Mouse (Mus musculus) ES-E14 (cell line): ENCODE results near the gene Kndc1. TPM values are rescaled to one million over a fixed set of nuclear protein-coding genes. Genes with fewer than 3 reads are reported as not detected.

ENCODE experiments used
- DNase-seq: peaks from one replicate; pipeline ENCODE4 v3.0.0-alpha.2; 2013; ENCODE audit warnings: low read depth, low spot score
- H3K27ac ChIP-seq: 2 replicates; pipeline ENCODE4 v1.5.1; 2012; ENCODE audit warnings: low read depth, mild to moderate bottlenecking, low read length, moderate library complexity, mixed read lengths; ENCODE audit not compliant: poor library complexity, insufficient read depth, severe bottlenecking
- H3K36me3 ChIP-seq: 2 replicates; pipeline ENCODE4 v1.6.1; 2012; ENCODE audit warnings: mild to moderate bottlenecking, low read length, moderate library complexity, mixed read lengths; ENCODE audit not compliant: control insufficient read depth, poor library complexity, insufficient read depth, severe bottlenecking
- H3K4me1 ChIP-seq, 2 experiments: fragments of 150-350 bp in 1 of 2; sonication (generic) in 1 of 2; 2 replicates each; pipeline ENCODE4 v1.6.1; 2012; ENCODE audit warnings: low read length in 2 of 2, mild to moderate bottlenecking in 1 of 2, mixed read lengths in 1 of 2; ENCODE audit not compliant: control insufficient read depth in 2 of 2, insufficient read depth in 2 of 2, poor library complexity in 1 of 2
- H3K4me3 ChIP-seq, 2 experiments: fragments of 150-350 bp in 1 of 2; sonication (generic) in 1 of 2; 2 replicates each; pipeline ENCODE4 v1.5.1; 2012; ENCODE audit warnings: low read length in 2 of 2, low read depth in 1 of 2, mild to moderate bottlenecking in 1 of 2, mixed read lengths in 1 of 2; ENCODE audit not compliant: insufficient read depth in 1 of 2, poor library complexity in 1 of 2, severe bottlenecking in 1 of 2
- H3K9ac ChIP-seq: 2 replicates; pipeline ENCODE4 v1.6.1; 2012; ENCODE audit warnings: low read depth, mild to moderate bottlenecking, low read length, mixed read lengths; ENCODE audit not compliant: poor library complexity, insufficient read depth, severe bottlenecking
- H3K9me3 ChIP-seq: fragments of 150-350 bp; sonication (generic); 2 replicates; pipeline ENCODE4 v1.6.1; 2012; ENCODE audit warnings: low read depth, mild to moderate bottlenecking, low read length; ENCODE audit not compliant: control insufficient read depth, insufficient read depth
- CHD2 ChIP-seq: IDR thresholded peaks from 2 replicates; pipeline ENCODE4 v1.6.1; 2014; ENCODE audit warnings: mild to moderate bottlenecking, low read depth, low read length, inconsistent platforms
- HCFC1 ChIP-seq: IDR thresholded peaks from 2 replicates; pipeline ENCODE4 v1.6.1; 2012; ENCODE audit warnings: low read length, inconsistent platforms, borderline replicate concordance; ENCODE audit not compliant: insufficient read depth
- MAFK ChIP-seq: IDR thresholded peaks from 2 replicates; pipeline ENCODE4 v1.6.1; 2014; ENCODE audit warnings: mild to moderate bottlenecking, low read depth, low read length, inconsistent platforms; ENCODE audit not compliant: insufficient read depth
- ZC3H11A ChIP-seq: IDR thresholded peaks from 2 replicates; pipeline ENCODE4 v1.6.1; 2012; ENCODE audit warnings: low read depth, mild to moderate bottlenecking, inconsistent platforms, low read length, borderline replicate concordance
- ZNF384 ChIP-seq: IDR thresholded peaks from 2 replicates; pipeline ENCODE4 v1.6.1; 2012; ENCODE audit warnings: low read depth, low read length, inconsistent platforms
- in situ Hi-C, 2 experiments: fragments of 600-800 bp; cut with MboI; formaldehyde crosslinking; loops; one replicate each; pipeline ENCODE4 v1.15.1; 2025; ENCODE audit warnings: low sequenced_read_pairs in 2 of 2, inconsistent platforms in 1 of 2; ENCODE audit not compliant: unreplicated experiment in 2 of 2
- total RNA-seq: library from RNA; depleted of rRNA; stranded (reverse); fragments of 300-350 nt; gene quantifications from 2 replicates; pipeline ENCODE4 v1.2.3, GENCODE M21; 2012

Kndc1 gene
- total RNA-seq, 1 experiment: 2.3 TPM

- H3K4me1 ChIP-seq: peaks cover 3 to 47% of the 10 kb centered on the region in 2 experiments; a peak in 3 of 4 replicates
- no peak overlapping the region for H3K27ac ChIP-seq
- TF ChIP-seq MAFK (no peak), ZNF384 (no peak), CHD2 (no peak), HCFC1 (no peak), ZC3H11A (no peak)
- no peak overlapping the region for H3K4me3 ChIP-seq
- no peak for DNase-seq
- no peaks in the 10 kb centered on the region for H3K36me3 ChIP-seq
- no peaks in the 10 kb centered on the region for H3K9me3 ChIP-seq
- no peak overlapping the region; the same call in 1 of the 2 replicates for H3K9ac ChIP-seq
- in situ Hi-C loops: no loop called here
Observed at GRCm38 (mm10) chr7:139974307-139974706, 79.8 kb downstream of the Kndc1 start.

- Histone ChIP-seq H3K9me3 (no peaks in the 10 kb centered on the region), H3K9ac (no peak overlapping the region), H3K4me3 (no peak overlapping the region), H3K4me1 (peaks cover 3 to 43% of the 10 kb centered on the region in 2 experiments; a peak in 3 of 4 replicates), H3K27ac (0 out of 2 replicates have a peak overlapping the region, but pooled peaks have one; percentile 24), H3K36me3 (no peaks in the 10 kb centered on the region)
- in situ Hi-C loops: no loop called here
- no peak for TF ChIP-seq MAFK
- no peak for TF ChIP-seq CHD2
- TF ChIP-seq HCFC1: no peak
- no peak for TF ChIP-seq ZNF384
- TF ChIP-seq ZC3H11A: no peak
- DNase-seq: no peak
Observed at GRCm38 (mm10) chr7:139975471-139975870, 81.0 kb downstream of the Kndc1 start.

- no peak within 1 kb of the TSS for H3K27ac ChIP-seq
- DNase-seq: peak; percentile 63
- in situ Hi-C loops: no loop called here
Observed at GRCm38 (mm10) chr7:139978278-139978892, 83.9 kb downstream of the Kndc1 start, which contains the start of gene 6430531B16Rik. Gene 6430531B16Rik (minus strand): TSS chr7:139978755.

GRCm38 (mm10) chr7:139979011-139979719, 84.7 kb downstream of the Kndc1 start:
- in situ Hi-C loops: no loop called here
- no peak overlapping the region; the same call in 1 of the 2 replicates for H3K9ac ChIP-seq
- H3K36me3 ChIP-seq: no peaks in the 10 kb centered on the region
- H3K9me3 ChIP-seq: no peaks in the 10 kb centered on the region
- peaks cover 3 to 21% of the 10 kb centered on the region in 2 experiments; a peak in 3 of 4 replicates for H3K4me1 ChIP-seq
- TF ChIP-seq MAFK: no peak
- no peak for TF ChIP-seq CHD2
- TF ChIP-seq HCFC1: no peak
- TF ChIP-seq ZC3H11A: no peak
- no peak for TF ChIP-seq ZNF384
- no peak overlapping the region for H3K27ac ChIP-seq
- peak overlapping the region in 1 of 2 experiments; percentile 88; a peak in 2 of 4 replicates for H3K4me3 ChIP-seq
- DNase-seq: no peak

More at GRCm38 (mm10) chr7:139978278-139978892, 83.9 kb downstream of the Kndc1 start, which contains the start of gene 6430531B16Rik:
- Histone ChIP-seq H3K4me1 (peaks cover 3 to 24% of the 10 kb centered on the region in 2 experiments; a peak in 3 of 4 replicates), H3K36me3 (no peaks in the 10 kb centered on the region), H3K9me3 (no peaks in the 10 kb centered on the region), H3K9ac (peak within 1 kb of the TSS; percentile 62; the same call in 1 of the 2 replicates), H3K4me3 (peak within 1 kb of the TSS; percentile 73 to 88)
- TF ChIP-seq HCFC1 (peak; percentile 39; the same call in 1 of the 2 replicates), MAFK (no peak)
